Mouse (Mus musculus): ENCODE results near the gene Ccr3. TPM values are rescaled to one million over a fixed set of nuclear protein-coding genes. Genes with fewer than 3 reads are reported as not detected.

Gene Ccr3
- polyA plus RNA-seq, 1 experiment from 2014 or later, result 0.18 TPM

DNA sequence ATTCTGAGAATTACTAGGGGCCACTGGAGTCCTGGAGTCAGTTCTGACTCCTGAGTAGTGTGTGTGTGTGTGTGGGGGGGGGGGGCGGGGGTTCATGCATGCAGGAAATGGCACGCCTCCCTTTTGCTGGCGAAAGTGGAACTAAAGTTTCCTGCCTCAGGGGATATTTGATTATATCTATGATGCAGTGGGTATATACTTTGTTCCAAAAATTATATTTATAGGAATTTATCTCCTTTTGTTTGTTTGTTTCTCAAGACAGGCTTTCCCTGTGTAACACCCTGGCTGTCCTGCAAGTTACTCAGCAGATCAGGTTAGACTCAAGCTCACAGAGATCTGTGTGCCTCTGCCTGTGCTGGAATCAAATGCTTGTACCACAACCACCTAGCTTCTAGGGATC is 32.1 kb upstream of the Ccr3 start:
- no peak for ATAC-seq (ENCODE audit: insufficient read depth, low FRiP score)
- WGBS, result 71% methylated on average over 3 of the region's 3 CpGs
- H3K9me3 ChIP-seq (replicated peaks; ENCODE audit: control insufficient read depth, low read length), result no peaks in the 10 kb centered on the region
- H3K4me3 ChIP-seq (replicated peaks; ENCODE audit: low read length), result no peak overlapping the region
- no peak overlapping the region for H3K4me2 ChIP-seq (ENCODE audit: low read depth, low read length)
- H3K27me3 ChIP-seq (ENCODE audit: control insufficient read depth, insufficient read depth, low read length), result no peaks in the 10 kb centered on the region
- no peaks in the 10 kb centered on the region for H3K4me1 ChIP-seq (ENCODE audit: control insufficient read depth, insufficient read depth, low read length)
- H3K36me3 ChIP-seq (ENCODE audit: control insufficient read depth, insufficient read depth, low read length), result no peaks in the 10 kb centered on the region
- H3K27ac ChIP-seq (ENCODE audit: low read length), result no peak overlapping the region
- H3K9ac ChIP-seq (ENCODE audit: low read length), result no peak overlapping the region

- H3K27ac ChIP-seq (ENCODE audit: low read length), result no peak overlapping the region
- 41% methylated on average over 1 of the region's 1 CpGs for WGBS
- no peaks in the 10 kb centered on the region for H3K36me3 ChIP-seq (ENCODE audit: control insufficient read depth, insufficient read depth, low read length)
- H3K4me3 ChIP-seq (replicated peaks; ENCODE audit: low read length), result no peak overlapping the region
- H3K9ac ChIP-seq (ENCODE audit: low read length), result no peak overlapping the region
- no peaks in the 10 kb centered on the region for H3K4me1 ChIP-seq (ENCODE audit: control insufficient read depth, insufficient read depth, low read length)
- no peak overlapping the region for H3K4me2 ChIP-seq (ENCODE audit: low read depth, low read length)
- no peaks in the 10 kb centered on the region for H3K9me3 ChIP-seq (replicated peaks; ENCODE audit: control insufficient read depth, low read length)
- no peaks in the 10 kb centered on the region for H3K27me3 ChIP-seq (ENCODE audit: control insufficient read depth, insufficient read depth, low read length)
- no peak for ATAC-seq (ENCODE audit: insufficient read depth, low FRiP score)
Observed at GRCm38 (mm10) chr9:123991312-123991906, 30.4 kb upstream of the Ccr3 start.

GRCm38 (mm10) chr9:123997719-123998118 is 24.1 kb upstream of the Ccr3 start:
- H3K4me1 ChIP-seq (ENCODE audit: control insufficient read depth, insufficient read depth, low read length), result no peaks in the 10 kb centered on the region
- H3K27me3 ChIP-seq (ENCODE audit: control insufficient read depth, insufficient read depth, low read length), result no peaks in the 10 kb centered on the region
- no peak overlapping the region for H3K27ac ChIP-seq (ENCODE audit: low read length)
- ATAC-seq (ENCODE audit: insufficient read depth, low FRiP score), result no peak
- no peak overlapping the region for H3K4me3 ChIP-seq (replicated peaks; ENCODE audit: low read length)
- no peak overlapping the region for H3K4me2 ChIP-seq (ENCODE audit: low read depth, low read length)
- no peak overlapping the region for H3K9ac ChIP-seq (ENCODE audit: low read length)
- 65% methylated on average over 3 of the region's 3 CpGs for WGBS
- H3K36me3 ChIP-seq (ENCODE audit: control insufficient read depth, insufficient read depth, low read length), result no peaks in the 10 kb centered on the region
- H3K9me3 ChIP-seq (replicated peaks; ENCODE audit: control insufficient read depth, low read length), result no peaks in the 10 kb centered on the region

DNA sequence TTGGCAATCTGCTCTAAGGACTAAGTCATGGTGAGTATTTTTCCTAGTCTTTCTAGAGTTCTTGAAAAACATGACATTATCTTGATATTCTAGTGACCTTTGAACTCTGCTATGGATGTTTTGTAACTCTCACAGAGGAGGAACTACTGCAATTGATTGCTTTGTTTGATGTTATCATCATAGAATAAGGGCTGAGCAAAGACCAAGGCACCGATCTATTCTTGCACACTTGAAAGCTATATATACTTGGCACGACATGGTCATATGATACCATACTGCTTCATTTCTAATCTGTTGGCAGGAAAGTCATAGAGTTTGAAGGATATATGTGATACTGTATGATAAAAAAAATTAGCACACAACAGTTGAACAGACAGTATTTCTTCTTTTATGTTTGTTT is 22.0 kb upstream of the Ccr3 start:
- Histone ChIP-seq H3K4me3 (replicated peaks; ENCODE audit: low read length) (no peak overlapping the region), H3K9ac (ENCODE audit: low read length) (no peak overlapping the region), H3K4me2 (ENCODE audit: low read depth, low read length) (no peak overlapping the region), H3K27ac (ENCODE audit: low read length) (no peak overlapping the region), H3K27me3 (ENCODE audit: control insufficient read depth, insufficient read depth, low read length) (no peaks in the 10 kb centered on the region), H3K36me3 (ENCODE audit: control insufficient read depth, insufficient read depth, low read length) (no peaks in the 10 kb centered on the region), H3K9me3 (replicated peaks; ENCODE audit: control insufficient read depth, low read length) (no peaks in the 10 kb centered on the region), H3K4me1 (ENCODE audit: control insufficient read depth, insufficient read depth, low read length) (no peaks in the 10 kb centered on the region)
- 61% methylated on average over 2 of the region's 2 CpGs for WGBS
- no peak for ATAC-seq (ENCODE audit: insufficient read depth, low FRiP score)

- Histone ChIP-seq H3K4me1 (ENCODE audit: control insufficient read depth, insufficient read depth, low read length) (no peaks in the 10 kb centered on the region), H3K27me3 (ENCODE audit: control insufficient read depth, insufficient read depth, low read length) (no peaks in the 10 kb centered on the region), H3K27ac (ENCODE audit: low read length) (no peak overlapping the region), H3K9me3 (replicated peaks; ENCODE audit: control insufficient read depth, low read length) (no peaks in the 10 kb centered on the region), H3K4me3 (replicated peaks; ENCODE audit: low read length) (no peak overlapping the region), H3K9ac (ENCODE audit: low read length) (no peak overlapping the region), H3K4me2 (ENCODE audit: low read depth, low read length) (no peak overlapping the region), H3K36me3 (ENCODE audit: control insufficient read depth, insufficient read depth, low read length) (no peaks in the 10 kb centered on the region)
- 70% methylated on average over 2 of the region's 2 CpGs for WGBS
- ATAC-seq (ENCODE audit: insufficient read depth, low FRiP score), result no peak
Observed at GRCm38 (mm10) chr9:124012691-124013090, 9.1 kb upstream of the Ccr3 start.

DNA sequence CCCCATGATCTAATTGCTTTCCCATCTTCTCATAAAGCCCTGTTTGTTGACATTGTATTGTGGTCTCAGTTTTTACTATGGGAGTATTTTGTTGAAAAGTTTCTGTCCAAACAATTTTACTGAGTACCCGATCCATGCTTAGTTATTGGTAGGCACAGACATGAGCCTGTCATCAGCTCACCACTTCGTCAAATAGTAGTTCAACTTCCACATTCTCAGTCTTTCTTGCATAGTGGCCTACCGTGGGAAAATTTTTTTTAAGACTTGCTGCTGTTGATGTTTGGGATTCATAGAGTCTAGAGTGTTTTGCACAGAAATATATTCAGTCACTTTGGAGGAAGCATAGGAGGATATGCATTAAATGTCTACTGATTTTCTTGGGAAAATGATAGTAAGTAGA is 8.5 kb upstream of the Ccr3 start:
- Histone ChIP-seq H3K9me3 (replicated peaks; ENCODE audit: control insufficient read depth, low read length) (no peaks in the 10 kb centered on the region), H3K4me3 (replicated peaks; ENCODE audit: low read length) (no peak overlapping the region), H3K27ac (ENCODE audit: low read length) (no peak overlapping the region), H3K4me2 (ENCODE audit: low read depth, low read length) (no peak overlapping the region), H3K9ac (ENCODE audit: low read length) (no peak overlapping the region), H3K36me3 (ENCODE audit: control insufficient read depth, insufficient read depth, low read length) (no peaks in the 10 kb centered on the region), H3K27me3 (ENCODE audit: control insufficient read depth, insufficient read depth, low read length) (no peaks in the 10 kb centered on the region), H3K4me1 (ENCODE audit: control insufficient read depth, insufficient read depth, low read length) (no peaks in the 10 kb centered on the region)
- ATAC-seq (ENCODE audit: insufficient read depth, low FRiP score), result no peak
- WGBS, result 79% methylated on average over 3 of the region's 3 CpGs

GRCm38 (mm10) chr9:124014985-124015652 is 6.7 kb upstream of the Ccr3 start:
- 77% methylated on average over 2 of the region's 2 CpGs for WGBS
- H3K4me2 ChIP-seq (ENCODE audit: low read depth, low read length), result no peak overlapping the region
- no peaks in the 10 kb centered on the region for H3K9me3 ChIP-seq (replicated peaks; ENCODE audit: control insufficient read depth, low read length)
- no peaks in the 10 kb centered on the region for H3K36me3 ChIP-seq (ENCODE audit: control insufficient read depth, insufficient read depth, low read length)
- ATAC-seq (ENCODE audit: insufficient read depth, low FRiP score), result no peak
- no peak overlapping the region for H3K4me3 ChIP-seq (replicated peaks; ENCODE audit: low read length)
- no peak overlapping the region for H3K27ac ChIP-seq (ENCODE audit: low read length)
- no peaks in the 10 kb centered on the region for H3K4me1 ChIP-seq (ENCODE audit: control insufficient read depth, insufficient read depth, low read length)
- H3K9ac ChIP-seq (ENCODE audit: low read length), result no peak overlapping the region
- no peaks in the 10 kb centered on the region for H3K27me3 ChIP-seq (ENCODE audit: control insufficient read depth, insufficient read depth, low read length)

DNA sequence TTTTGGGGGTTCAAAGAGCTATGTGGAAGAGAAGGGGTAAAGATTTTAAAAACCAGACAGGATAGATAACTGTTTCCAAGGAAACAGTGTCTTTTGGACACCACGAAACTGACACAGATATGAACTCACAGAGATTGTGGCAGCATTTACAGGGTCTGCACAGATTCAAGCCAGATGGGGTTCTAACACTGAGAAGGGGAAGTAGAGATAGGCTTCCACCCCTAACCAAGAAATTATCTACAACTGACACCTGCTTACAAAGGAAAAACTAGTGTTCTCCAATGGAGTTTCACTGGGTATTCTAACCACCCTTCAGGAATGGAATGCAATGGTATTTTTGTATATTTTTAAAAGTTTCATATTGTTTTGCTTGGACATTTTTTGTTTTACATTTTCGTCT is 5.7 kb upstream of the Ccr3 start:
- Histone ChIP-seq H3K27me3 (ENCODE audit: control insufficient read depth, insufficient read depth, low read length) (no peaks in the 10 kb centered on the region), H3K27ac (ENCODE audit: low read length) (no peak overlapping the region), H3K4me2 (ENCODE audit: low read depth, low read length) (no peak overlapping the region), H3K9ac (ENCODE audit: low read length) (no peak overlapping the region), H3K36me3 (ENCODE audit: control insufficient read depth, insufficient read depth, low read length) (no peaks in the 10 kb centered on the region), H3K4me3 (replicated peaks; ENCODE audit: low read length) (no peak overlapping the region), H3K4me1 (ENCODE audit: control insufficient read depth, insufficient read depth, low read length) (no peaks in the 10 kb centered on the region), H3K9me3 (replicated peaks; ENCODE audit: control insufficient read depth, low read length) (no peaks in the 10 kb centered on the region)
- 72% methylated on average over 2 of the region's 2 CpGs for WGBS
- no peak for ATAC-seq (ENCODE audit: insufficient read depth, low FRiP score)

DNA sequence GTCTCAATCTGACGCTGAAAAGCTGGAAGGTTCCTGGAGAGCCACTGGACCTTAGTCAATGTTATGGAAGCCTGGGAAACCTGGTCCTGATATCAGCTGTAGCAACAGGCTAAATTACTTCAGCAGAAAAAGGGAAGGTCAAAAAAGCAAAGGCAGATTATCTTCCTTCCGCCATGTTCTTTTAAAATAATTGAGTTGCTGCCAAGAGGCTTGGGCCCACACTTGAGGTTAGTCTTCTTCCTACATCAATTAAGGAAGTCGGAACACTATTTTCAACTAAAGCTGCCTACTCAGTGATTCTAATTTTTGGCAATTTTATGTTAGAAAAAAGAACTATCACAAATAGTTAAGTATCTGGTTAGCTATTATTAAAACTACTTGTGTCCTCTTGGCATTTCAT is 1.9 kb upstream of the Ccr3 start:
- Histone ChIP-seq H3K27me3 (ENCODE audit: control insufficient read depth, insufficient read depth, low read length) (no peaks in the 10 kb centered on the region), H3K9ac (ENCODE audit: low read length) (no peak overlapping the region), H3K36me3 (ENCODE audit: control insufficient read depth, insufficient read depth, low read length) (no peaks in the 10 kb centered on the region), H3K9me3 (replicated peaks; ENCODE audit: control insufficient read depth, low read length) (no peaks in the 10 kb centered on the region), H3K27ac (ENCODE audit: low read length) (no peak overlapping the region), H3K4me2 (ENCODE audit: low read depth, low read length) (no peak overlapping the region), H3K4me3 (replicated peaks; ENCODE audit: low read length) (no peak overlapping the region), H3K4me1 (ENCODE audit: control insufficient read depth, insufficient read depth, low read length) (no peaks in the 10 kb centered on the region)
- ATAC-seq (ENCODE audit: insufficient read depth, low FRiP score), result no peak
- WGBS, result 83% methylated on average over 3 of the region's 3 CpGs
